In the genomic region with DNA sequence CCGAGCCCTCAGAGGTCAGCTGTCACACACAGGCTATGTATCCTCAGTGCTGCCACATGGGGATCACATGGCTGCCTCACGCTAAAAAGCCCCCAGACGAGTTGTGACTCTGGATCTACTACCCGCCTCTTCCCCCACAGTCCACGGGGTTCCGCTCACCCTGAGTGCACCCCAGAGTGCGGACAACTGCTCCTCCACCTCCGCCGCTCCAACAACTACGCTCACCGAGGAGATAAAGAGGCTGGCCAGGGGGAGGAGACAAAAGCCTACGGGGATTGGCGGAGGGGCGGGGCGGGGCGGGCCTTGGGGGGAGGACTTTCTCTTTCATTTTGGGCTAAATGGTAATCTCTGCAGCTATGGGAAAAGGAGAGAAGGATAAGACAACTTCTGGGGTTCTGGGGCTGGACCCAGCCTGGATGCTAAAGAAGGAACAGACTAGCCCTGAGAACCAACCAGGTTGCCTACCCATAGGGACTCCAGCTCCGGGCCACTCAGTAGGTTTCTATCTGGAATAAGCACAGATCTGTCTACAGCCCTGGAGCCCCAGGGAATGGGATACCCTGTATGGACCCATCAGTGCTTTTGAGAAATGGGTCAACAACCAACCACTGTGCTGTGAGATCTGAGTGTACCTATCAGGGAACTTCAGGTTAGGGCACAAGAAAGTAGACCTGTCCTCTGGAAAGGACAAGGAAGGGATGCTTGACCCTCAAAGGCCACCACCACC, we compare ENCODE assay signal across 8 mouse cellular contexts. TPM values are rescaled to one million over a fixed set of nuclear protein-coding genes. Genes with fewer than 3 reads are reported as not detected.
DNase-seq lines count a peak whose midpoint lies in the region; ATAC-seq and TF ChIP-seq lines count a peak whose summit lies in the region.

No protein-coding gene starts in this region.

- peaks cover 6% of the 10 kb centered on the region for H3K4me1 ChIP-seq in cortical plate, adult 2 months (ENCODE audit: control insufficient read depth, insufficient read depth, low read length)
- peaks cover 51% of the 10 kb centered on the region for H3K4me1 ChIP-seq in kidney, embryonic 15.5 days
- H3K4me1 ChIP-seq in lung, embryonic 16.5 days (replicated peaks; ENCODE audit: control insufficient read depth, insufficient read depth, low read length): peaks cover 19% of the 10 kb centered on the region
- peaks cover 39% of the 10 kb centered on the region for H3K4me1 ChIP-seq in olfactory bulb, adult 2 months (ENCODE audit: control insufficient read depth, insufficient read depth, low read length)

- H3K36me3 ChIP-seq in kidney, embryonic 15.5 days: peaks cover 61% of the 10 kb centered on the region
- H3K36me3 ChIP-seq in lung, embryonic 16.5 days (ENCODE audit: control insufficient read depth, insufficient read depth, low read length): peaks cover 14% of the 10 kb centered on the region

- H3K9ac ChIP-seq in kidney, embryonic 15.5 days: peak overlapping the region; percentile 56
- H3K9ac ChIP-seq in lung, embryonic 16.5 days (ENCODE audit: low read length): peak overlapping the region; percentile 58

- ATAC-seq in kidney, embryonic 15.5 days (replicated peaks; ENCODE audit: low FRiP score): peak; percentile 9; the same call in 1 of the 2 replicates
- ATAC-seq in lung, embryonic 16.5 days (ENCODE audit: low read depth): peak; percentile 39

- DNase-seq in A20 (ENCODE audit: low read depth, low spot score): peak; percentile 83
- DNase-seq in Muller cell, postnatal 12 days (ENCODE audit: inconsistent ontology term): peak; percentile 75
- peak; percentile 71 to 75 for DNase-seq in heart, adult 9 months (ENCODE audit: low spot score in 2 of 2)
- no peak for DNase-seq in urinary bladder, postnatal 36 days (ENCODE audit: low spot score in 2 of 2)

- no peaks in the 10 kb centered on the region for H3K27me3 ChIP-seq in kidney, embryonic 15.5 days
- H3K27me3 ChIP-seq in lung, embryonic 16.5 days (ENCODE audit: control insufficient read depth, insufficient read depth, low read depth, low read length): no peaks in the 10 kb centered on the region

- peak overlapping the region; percentile 95 for H3K4me2 ChIP-seq in kidney, embryonic 15.5 days
- peak overlapping the region; percentile 64 for H3K4me2 ChIP-seq in lung, embryonic 16.5 days (ENCODE audit: low read depth, low read length)

- TF ChIP-seq CTCF in cortical plate, adult 2 months (IDR thresholded peaks at IDR 0.05; ENCODE audit: extremely low read depth, insufficient read depth, low read length): no peak
- no peak for TF ChIP-seq CTCF in olfactory bulb, adult 2 months (IDR thresholded peaks at IDR 0.05; ENCODE audit: insufficient read depth, low read depth, low read length)

- WGBS in kidney, embryonic 15.5 days: 3% methylated on average over 17 of the region's 17 CpGs
- WGBS in lung, embryonic 16.5 days: 3% methylated on average over 17 of the region's 17 CpGs
- 3% methylated on average over 17 of the region's 17 CpGs for WGBS in olfactory bulb, adult 2 months

- peak; percentile 83; the same call in 1 of the 2 replicates for TF ChIP-seq POLR2A in cortical plate, adult 2 months (IDR thresholded peaks at IDR 0.05; ENCODE audit: extremely low read depth, insufficient read depth, low read length)
- peak; percentile 35; the same call in 1 of the 2 replicates for TF ChIP-seq POLR2A in olfactory bulb, adult 2 months (IDR thresholded peaks at IDR 0.05; ENCODE audit: insufficient read depth, low read depth, low read length)

- peak overlapping the region; percentile 48 for H3K4me3 ChIP-seq in cortical plate, adult 2 months (ENCODE audit: insufficient read depth, low read length)
- peak overlapping the region; percentile 56 for H3K4me3 ChIP-seq in kidney, embryonic 15.5 days (replicated peaks)
- peak overlapping the region; percentile 53 for H3K4me3 ChIP-seq in lung, embryonic 16.5 days (ENCODE audit: low read length)
- peak overlapping the region; percentile 66 for H3K4me3 ChIP-seq in olfactory bulb, adult 2 months (ENCODE audit: insufficient read depth, low read depth, low read length)

- no peaks in the 10 kb centered on the region for H3K9me3 ChIP-seq in kidney, embryonic 15.5 days (replicated peaks)
- H3K9me3 ChIP-seq in lung, embryonic 16.5 days (ENCODE audit: control insufficient read depth, low read length): no peaks in the 10 kb centered on the region

- peak overlapping the region; percentile 50; the same call in 1 of the 2 replicates for H3K27ac ChIP-seq in cortical plate, adult 2 months (ENCODE audit: insufficient read depth, low read length)
- H3K27ac ChIP-seq in kidney, embryonic 15.5 days: peak overlapping the region; percentile 43
- H3K27ac ChIP-seq in lung, embryonic 16.5 days (ENCODE audit: low read length): no peak overlapping the region
- H3K27ac ChIP-seq in olfactory bulb, adult 2 months (ENCODE audit: insufficient read depth, low read depth, low read length): peak overlapping the region; percentile 86

RNA-seq across cellular contexts. Expression of gene Slc25a22, which starts 2.4 kb away (rescaled TPM):
- 242 and 244 TPM in 2 replicates for polyA plus RNA-seq in cortical plate, adult 2 months (2012; rRNA removed)
- 27.6 and 34.0 TPM in 2 replicates for polyA plus RNA-seq in kidney, embryonic 15.5 days (2015; fragmentation: Nextera tagmentation; extraction: Ambion mirVana)
- 21.7 and 24.5 TPM in 2 replicates for polyA plus RNA-seq in lung, embryonic 16.5 days (2015; fragmentation: Nextera tagmentation; extraction: Ambion mirVana)
- not detected in 2 replicates for polyA plus RNA-seq in olfactory bulb, adult 2 months (2012; ENCODE audit: insufficient read depth, insufficient read length, low replicate concordance, missing spikeins)

RNA-seq across cellular contexts. Expression of gene Cend1, which starts 6.0 kb away (rescaled TPM):
- 228 and 231 TPM in 2 replicates for polyA plus RNA-seq in cortical plate, adult 2 months (2012; rRNA removed)
- 2.6 and 3.4 TPM in 2 replicates for polyA plus RNA-seq in kidney, embryonic 15.5 days (2015; fragmentation: Nextera tagmentation; extraction: Ambion mirVana)
- 0.79 TPM in 2 replicates for polyA plus RNA-seq in lung, embryonic 16.5 days (2015; fragmentation: Nextera tagmentation; extraction: Ambion mirVana)
- 518 TPM in 1 of 2 replicates, not detected in the other for polyA plus RNA-seq in olfactory bulb, adult 2 months (2012; ENCODE audit: insufficient read depth, insufficient read length, low replicate concordance, missing spikeins)

RNA-seq across cellular contexts. Expression of gene Pidd1, which starts 8.5 kb away (rescaled TPM):
- 2.7 and 2.8 TPM in 2 replicates for polyA plus RNA-seq in cortical plate, adult 2 months (2012; rRNA removed)
- polyA plus RNA-seq in kidney, embryonic 15.5 days (2015; fragmentation: Nextera tagmentation; extraction: Ambion mirVana): 10.5 and 12.6 TPM in 2 replicates
- 14.4 and 15.4 TPM in 2 replicates for polyA plus RNA-seq in lung, embryonic 16.5 days (2015; fragmentation: Nextera tagmentation; extraction: Ambion mirVana)
- polyA plus RNA-seq in olfactory bulb, adult 2 months (2012; ENCODE audit: insufficient read depth, insufficient read length, low replicate concordance, missing spikeins): not detected in 2 replicates

RNA-seq across cellular contexts. Expression of gene Rplp2, which starts 11.9 kb away (rescaled TPM):
- 611 and 653 TPM in 2 replicates for polyA plus RNA-seq in cortical plate, adult 2 months (2012; rRNA removed)
- polyA plus RNA-seq in kidney, embryonic 15.5 days (2015; fragmentation: Nextera tagmentation; extraction: Ambion mirVana): 1,339 and 1,510 TPM in 2 replicates
- 1,124 and 1,266 TPM in 2 replicates for polyA plus RNA-seq in lung, embryonic 16.5 days (2015; fragmentation: Nextera tagmentation; extraction: Ambion mirVana)
- polyA plus RNA-seq in olfactory bulb, adult 2 months (2012; ENCODE audit: insufficient read depth, insufficient read length, low replicate concordance, missing spikeins): 977 TPM in 1 of 2 replicates, not detected in the other

RNA-seq across cellular contexts. Expression of gene Pnpla2, which starts 19.7 kb away (rescaled TPM):
- polyA plus RNA-seq in cortical plate, adult 2 months (2012; rRNA removed): 31.6 and 32.2 TPM in 2 replicates
- polyA plus RNA-seq in kidney, embryonic 15.5 days (2015; fragmentation: Nextera tagmentation; extraction: Ambion mirVana): 36.3 and 41.7 TPM in 2 replicates
- 42.9 and 46.2 TPM in 2 replicates for polyA plus RNA-seq in lung, embryonic 16.5 days (2015; fragmentation: Nextera tagmentation; extraction: Ambion mirVana)
- polyA plus RNA-seq in olfactory bulb, adult 2 months (2012; ENCODE audit: insufficient read depth, insufficient read length, low replicate concordance, missing spikeins): not detected in 2 replicates

Comparison
In these comparisons a context has a peak if more than half of its experiments do, and no peak if none do; other contexts are left out.
1. DNase-seq: peak in A20 (single experiment), Muller cell, postnatal 12 days (single experiment) and heart, adult 9 months (2 of 2); none in urinary bladder, postnatal 36 days (0 of 2).
2. RNA of gene Cend1, which starts 6.0 kb away (polyA plus RNA-seq): 228 to 231 TPM in cortical plate, adult 2 months and 518 TPM in olfactory bulb, adult 2 months; 2.6 to 3.4 TPM in kidney, embryonic 15.5 days and 0.79 TPM in lung, embryonic 16.5 days; every median in the first group is over 10 times any median in the second.
3. Peak in every context shown above with its lines, with median percentiles within 50 percentile points of each other: H3K4me3 ChIP-seq.